8 mouse cellular contexts compared by ENCODE assay signal in genomic region chr17:34029890-34030595, GRCm38 (mm10). TPM values are rescaled to one million over a fixed set of nuclear protein-coding genes. Genes with fewer than 3 reads are reported as not detected.
DNase-seq lines count a peak whose midpoint lies in the region; ATAC-seq lines count a peak whose summit lies in the region.

No protein-coding gene starts in this region.

- peak overlapping the region; percentile 96; the same call in 1 of the 2 replicates for H3K27ac ChIP-seq in lung, embryonic 15.5 days
- no peak overlapping the region; the same call in 1 of the 2 replicates for H3K27ac ChIP-seq in hindbrain, embryonic 16.5 days (ENCODE audit: low read depth, low read length)
- 0 out of 2 replicates have a peak overlapping the region, but pooled peaks have one; percentile 2 for H3K27ac ChIP-seq in midbrain, embryonic 15.5 days

- H3K27me3 ChIP-seq in lung, embryonic 15.5 days = no peaks in the 10 kb centered on the region
- H3K27me3 ChIP-seq in hindbrain, embryonic 16.5 days (replicated peaks; ENCODE audit: control insufficient read depth, insufficient read depth, low read length) = no peaks in the 10 kb centered on the region
- no peaks in the 10 kb centered on the region for H3K27me3 ChIP-seq in midbrain, embryonic 15.5 days (replicated peaks)

- WGBS in lung, embryonic 15.5 days = 72% methylated on average over 21 of the region's 21 CpGs
- 67% methylated on average over 21 of the region's 21 CpGs for WGBS in hindbrain, embryonic 16.5 days
- 60% methylated on average over 21 of the region's 21 CpGs for WGBS in midbrain, embryonic 15.5 days

- peak overlapping the region; percentile 73 for H3K4me3 ChIP-seq in lung, embryonic 15.5 days
- H3K4me3 ChIP-seq in hindbrain, embryonic 16.5 days (ENCODE audit: low read length) = peak overlapping the region; percentile 90
- H3K4me3 ChIP-seq in midbrain, embryonic 15.5 days = peak overlapping the region; percentile 71

- peak overlapping the region; percentile 84 for H3K9ac ChIP-seq in lung, embryonic 15.5 days
- peak overlapping the region; percentile 95 for H3K9ac ChIP-seq in hindbrain, embryonic 16.5 days (ENCODE audit: low read depth, low read length)
- H3K9ac ChIP-seq in midbrain, embryonic 15.5 days = peak overlapping the region; percentile 89; the same call in 1 of the 2 replicates

- DNase-seq in adrenal gland, adult 2 months = peak; percentile 8
- DNase-seq in adrenal gland, postnatal 36 days = no peak
- DNase-seq in lung, postnatal 14 days = no peak
- no peak for DNase-seq in right cerebral cortex, adult 18-20 months
- no peak for DNase-seq in ovary, postnatal 36 days (ENCODE audit: low spot score)

- no peak for ATAC-seq in lung, embryonic 15.5 days (ENCODE audit: borderline replicate concordance, extremely low read depth, low FRiP score, low TSS enrichment)
- ATAC-seq in hindbrain, embryonic 16.5 days = no peak
- ATAC-seq in midbrain, embryonic 15.5 days (replicated peaks) = no peak

- no peaks in the 10 kb centered on the region for H3K9me3 ChIP-seq in lung, embryonic 15.5 days
- no peaks in the 10 kb centered on the region for H3K9me3 ChIP-seq in hindbrain, embryonic 16.5 days (ENCODE audit: control insufficient read depth, low read length)
- no peaks in the 10 kb centered on the region for H3K9me3 ChIP-seq in midbrain, embryonic 15.5 days

- peaks cover 32% of the 10 kb centered on the region for H3K36me3 ChIP-seq in lung, embryonic 15.5 days
- H3K36me3 ChIP-seq in hindbrain, embryonic 16.5 days (ENCODE audit: control insufficient read depth, insufficient read depth, low read length) = peaks cover 22% of the 10 kb centered on the region
- peaks cover 13% of the 10 kb centered on the region for H3K36me3 ChIP-seq in midbrain, embryonic 15.5 days (replicated peaks)

- peaks cover 69% of the 10 kb centered on the region for H3K4me1 ChIP-seq in lung, embryonic 15.5 days
- peaks cover 62% of the 10 kb centered on the region for H3K4me1 ChIP-seq in hindbrain, embryonic 16.5 days (ENCODE audit: control insufficient read depth, insufficient read depth, low read depth, low read length)
- peaks cover 77% of the 10 kb centered on the region for H3K4me1 ChIP-seq in midbrain, embryonic 15.5 days

- H3K4me2 ChIP-seq in lung, embryonic 15.5 days = peak overlapping the region; percentile 93
- peak overlapping the region; percentile 97 for H3K4me2 ChIP-seq in hindbrain, embryonic 16.5 days (ENCODE audit: low read length)
- peak overlapping the region; percentile 80 for H3K4me2 ChIP-seq in midbrain, embryonic 15.5 days

RNA-seq across cellular contexts. Expression of gene Slc39a7, which starts 1.4 kb away (rescaled TPM):
- 100 to 1,000 TPM; 156 to 217 TPM for total RNA-seq in adrenal gland, adult 2 months (2021)
- 291 and 321 TPM in 2 replicates for polyA plus RNA-seq in adrenal gland, adult 2 months (2012; rRNA removed)
- 100 to 1,000 TPM; 165 to 198 TPM for total RNA-seq in adrenal gland, postnatal 36 days (2021)
- polyA plus RNA-seq in lung, embryonic 15.5 days (2015; fragmentation: Nextera tagmentation; extraction: Ambion mirVana) = 192 and 205 TPM in 2 replicates
- 180 and 186 TPM in 2 replicates for polyA plus RNA-seq in hindbrain, embryonic 16.5 days (2015; fragmentation: Nextera tagmentation; extraction: Ambion mirVana)
- 178 and 184 TPM in 2 replicates for polyA plus RNA-seq in midbrain, embryonic 15.5 days (2015; fragmentation: Nextera tagmentation; extraction: Ambion mirVana)

RNA-seq across cellular contexts. Expression of gene Rxrb, which starts 1.6 kb away (rescaled TPM):
- total RNA-seq in adrenal gland, adult 2 months (2021) = 10 to 100 TPM; 47.5 to 54.9 TPM
- polyA plus RNA-seq in adrenal gland, adult 2 months (2012; rRNA removed) = 150 and 161 TPM in 2 replicates
- 10 to 100 TPM; 53.5 to 55.7 TPM for total RNA-seq in adrenal gland, postnatal 36 days (2021)
- polyA plus RNA-seq in lung, embryonic 15.5 days (2015; fragmentation: Nextera tagmentation; extraction: Ambion mirVana) = 47.5 and 56.0 TPM in 2 replicates
- 53.3 and 54.1 TPM in 2 replicates for polyA plus RNA-seq in hindbrain, embryonic 16.5 days (2015; fragmentation: Nextera tagmentation; extraction: Ambion mirVana)
- polyA plus RNA-seq in midbrain, embryonic 15.5 days (2015; fragmentation: Nextera tagmentation; extraction: Ambion mirVana) = 64.7 and 65.5 TPM in 2 replicates

RNA-seq across cellular contexts. Expression of gene H2-Ke6, which starts 2.2 kb away (rescaled TPM):
- total RNA-seq in adrenal gland, adult 2 months (2021) = 100 to 1,000 TPM; 252 to 263 TPM
- polyA plus RNA-seq in adrenal gland, adult 2 months (2012; rRNA removed) = 362 and 465 TPM in 2 replicates
- 100 to 1,000 TPM; 243 to 247 TPM for total RNA-seq in adrenal gland, postnatal 36 days (2021)
- 46.1 and 49.1 TPM in 2 replicates for polyA plus RNA-seq in lung, embryonic 15.5 days (2015; fragmentation: Nextera tagmentation; extraction: Ambion mirVana)
- polyA plus RNA-seq in hindbrain, embryonic 16.5 days (2015; fragmentation: Nextera tagmentation; extraction: Ambion mirVana) = 69.5 and 74.1 TPM in 2 replicates
- 65.6 and 74.1 TPM in 2 replicates for polyA plus RNA-seq in midbrain, embryonic 15.5 days (2015; fragmentation: Nextera tagmentation; extraction: Ambion mirVana)

RNA-seq across cellular contexts. Expression of gene Ring1, which starts 5.6 kb away (rescaled TPM):
- 10 to 100 TPM; 41.4 to 57.0 TPM for total RNA-seq in adrenal gland, adult 2 months (2021)
- polyA plus RNA-seq in adrenal gland, adult 2 months (2012; rRNA removed) = 70.0 and 92.4 TPM in 2 replicates
- total RNA-seq in adrenal gland, postnatal 36 days (2021) = 10 to 100 TPM; 43.8 to 48.3 TPM
- polyA plus RNA-seq in lung, embryonic 15.5 days (2015; fragmentation: Nextera tagmentation; extraction: Ambion mirVana) = 20.9 and 23.2 TPM in 2 replicates
- 17.3 and 18.5 TPM in 2 replicates for polyA plus RNA-seq in hindbrain, embryonic 16.5 days (2015; fragmentation: Nextera tagmentation; extraction: Ambion mirVana)
- 22.8 and 26.3 TPM in 2 replicates for polyA plus RNA-seq in midbrain, embryonic 15.5 days (2015; fragmentation: Nextera tagmentation; extraction: Ambion mirVana)

RNA-seq across cellular contexts. Expression of gene Col11a2, which starts 9.2 kb away (rescaled TPM):
- total RNA-seq in adrenal gland, adult 2 months (2021) = 1 to 10 TPM; 1.0 to 1.1 TPM
- polyA plus RNA-seq in adrenal gland, adult 2 months (2012; rRNA removed) = 0.35 and 1.7 TPM in 2 replicates
- 1 to 10 TPM; 1.2 to 2.2 TPM for total RNA-seq in adrenal gland, postnatal 36 days (2021)
- polyA plus RNA-seq in lung, embryonic 15.5 days (2015; fragmentation: Nextera tagmentation; extraction: Ambion mirVana) = 4.1 and 5.0 TPM in 2 replicates
- polyA plus RNA-seq in hindbrain, embryonic 16.5 days (2015; fragmentation: Nextera tagmentation; extraction: Ambion mirVana) = 4.7 and 6.7 TPM in 2 replicates
- polyA plus RNA-seq in midbrain, embryonic 15.5 days (2015; fragmentation: Nextera tagmentation; extraction: Ambion mirVana) = 3.2 and 4.8 TPM in 2 replicates
